Mouse (Mus musculus) spleen, adult 2 months (tissue): ENCODE results near the gene Ctf2. TPM values are rescaled to one million over a fixed set of nuclear protein-coding genes. Genes with fewer than 3 reads are reported as not detected.

ENCODE experiments used
- DNase-seq, 2 experiments: peaks; one replicate each; pipeline versions ENCODE4 v3.0.0 to v3.0.0-alpha.2; 2012 to 2021; ENCODE audit warnings: low spot score in 2 of 2, low read depth in 1 of 2
- H3K27ac ChIP-seq: fragments of 200-500 bp; 2 replicates; pipeline ENCODE4 v1.5.1; 2012; ENCODE audit warnings: low read length, inconsistent platforms; ENCODE audit not compliant: insufficient read depth
- H3K27me3 ChIP-seq: fragments of 200-500 bp; 2 replicates; pipeline ENCODE4 v1.6.1; 2012; ENCODE audit warnings: mild to moderate bottlenecking, moderate library complexity, low read length, inconsistent platforms; ENCODE audit not compliant: control insufficient read depth, insufficient read depth
- H3K36me3 ChIP-seq: fragments of 200-500 bp; 2 replicates; pipeline ENCODE4 v1.6.1; 2012; ENCODE audit warnings: mild to moderate bottlenecking, low read length, inconsistent platforms; ENCODE audit not compliant: control insufficient read depth, insufficient read depth
- H3K4me1 ChIP-seq: fragments of 200-500 bp; 2 replicates; pipeline ENCODE4 v1.6.1; 2011; ENCODE audit warnings: inconsistent platforms; ENCODE audit not compliant: control insufficient read depth, insufficient read depth, insufficient read length
- H3K4me3 ChIP-seq: fragments of 200-500 bp; 2 replicates; pipeline ENCODE4 v1.5.1; 2011; ENCODE audit warnings: mild to moderate bottlenecking, inconsistent platforms; ENCODE audit not compliant: insufficient read depth, insufficient read length; ENCODE audit errors: extremely low read depth
- CTCF ChIP-seq: fragments of 200-500 bp; IDR thresholded peaks from 2 replicates; pipeline ENCODE4 v1.5.1; 2011; ENCODE audit warnings: mild to moderate bottlenecking, inconsistent platforms; ENCODE audit not compliant: insufficient read depth, insufficient read length, insufficient replicate concordance; ENCODE audit errors: extremely low read depth
- POLR2A ChIP-seq: fragments of 200-500 bp; IDR thresholded peaks from 2 replicates; pipeline ENCODE4 v1.6.1; 2011; ENCODE audit warnings: low read depth, low read length, inconsistent platforms
- WGBS: fragments of 180-500 bp; shearing (Covaris S2); methylation state at CpG from one replicate; pipeline ENCODE4 v1.1.7; 2018; 5-methylcytosine and 5-hydroxymethylcytosine counted together
- polyA plus RNA-seq: library from polyadenylated mRNA; depleted of rRNA; stranded (reverse); fragments of >200 nt; gene quantifications from 2 replicates; pipeline ENCODE4 v1.2.3, GENCODE M21; 2012

Ctf2 gene
- polyA plus RNA-seq, 1 experiment: not detected

GRCm38 (mm10) chr7:127768997-127769593 lies 37.1 kb upstream of the Ctf2 start:
- Histone ChIP-seq H3K27me3 (no peaks in the 10 kb centered on the region), H3K4me3 (peak overlapping the region; percentile 95), H3K27ac (peak overlapping the region; percentile 93), H3K36me3 (no peaks in the 10 kb centered on the region), H3K4me1 (peaks cover 4% of the 10 kb centered on the region; the same call in 1 of the 2 replicates)
- 1% methylated on average over 16 of the region's 16 CpGs for WGBS
- no peak for TF ChIP-seq POLR2A
- TF ChIP-seq CTCF: no peak
- DNase-seq: peak; percentile 39 to 56

DNA sequence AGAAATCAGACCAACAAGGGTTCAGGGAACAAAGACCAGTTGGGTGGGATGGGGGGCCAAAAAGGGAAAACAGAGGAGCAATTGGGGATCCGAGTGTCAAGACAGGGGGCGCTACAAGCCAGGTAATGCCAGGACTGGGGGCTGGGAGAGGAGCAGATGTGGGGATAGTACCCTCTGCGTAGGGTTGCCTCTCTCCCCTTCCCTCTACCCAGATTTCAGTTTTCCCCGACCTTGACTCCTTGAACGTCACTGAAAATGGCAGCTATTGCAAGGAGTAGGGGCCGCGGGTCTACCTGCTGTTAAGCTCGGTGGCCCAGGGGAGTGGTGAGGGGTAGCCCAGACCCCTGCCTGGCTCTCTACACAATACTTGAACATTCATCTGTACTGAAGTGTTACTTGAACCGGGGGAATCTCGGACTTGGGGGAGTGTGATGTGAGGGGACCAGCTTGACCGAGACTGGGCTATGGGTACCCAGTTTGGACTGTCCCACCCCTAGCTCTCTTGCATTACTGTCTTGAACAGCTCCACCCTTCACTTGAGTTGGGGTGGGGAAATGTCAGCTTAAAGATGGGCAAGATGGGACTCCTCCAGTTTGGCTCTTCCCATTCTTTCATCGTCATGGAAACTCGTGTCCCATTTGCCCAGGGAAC lies 36.5 kb upstream of the Ctf2 start:
- no peak for DNase-seq
- no peaks in the 10 kb centered on the region for H3K27me3 ChIP-seq
- H3K36me3 ChIP-seq: no peaks in the 10 kb centered on the region
- WGBS: 65% methylated on average over 13 of the region's 13 CpGs
- TF ChIP-seq CTCF (peak; percentile 15; the same call in 1 of the 2 replicates), POLR2A (no peak)
- no peak overlapping the region for H3K4me3 ChIP-seq
- H3K27ac ChIP-seq: no peak overlapping the region
- H3K4me1 ChIP-seq: peaks cover 5% of the 10 kb centered on the region; the same call in 1 of the 2 replicates

DNA sequence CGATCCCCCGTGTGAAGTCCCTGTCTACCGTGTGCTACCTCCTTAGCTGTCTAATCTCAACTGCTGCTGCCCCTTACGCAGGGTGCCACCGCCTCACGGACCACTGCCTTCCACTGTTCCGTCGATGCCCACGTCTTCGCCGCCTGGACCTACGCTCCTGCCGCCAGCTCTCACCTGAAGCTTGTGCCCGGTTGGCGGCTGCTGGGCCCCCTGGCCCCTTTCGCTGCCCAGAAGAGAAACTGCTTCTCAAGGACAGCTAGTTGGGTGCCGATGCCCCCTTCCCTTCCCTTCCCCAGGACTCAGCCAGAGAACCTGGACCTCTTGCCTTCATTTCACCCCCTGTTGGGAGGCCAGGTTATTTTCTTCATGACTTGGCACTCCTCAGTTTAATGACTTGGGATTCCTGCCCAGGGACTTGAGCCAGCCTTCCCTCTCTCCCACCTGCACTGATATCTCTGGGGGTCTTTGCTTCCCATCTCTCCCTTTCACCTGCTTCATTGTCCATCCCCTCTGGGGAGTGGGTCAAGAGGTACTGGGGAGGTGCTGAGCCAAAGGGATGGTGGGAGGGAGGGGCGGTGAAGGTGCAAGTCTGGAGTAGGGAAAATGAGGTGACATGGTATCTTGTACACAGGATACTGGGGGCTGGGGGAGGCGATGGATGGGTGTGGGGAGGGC lies 35.8 kb upstream of the Ctf2 start:
- TF ChIP-seq CTCF: no peak
- TF ChIP-seq POLR2A: no peak
- Histone ChIP-seq H3K27me3 (no peaks in the 10 kb centered on the region), H3K4me3 (no peak overlapping the region), H3K4me1 (peaks cover 5% of the 10 kb centered on the region; the same call in 1 of the 2 replicates), H3K36me3 (no peaks in the 10 kb centered on the region), H3K27ac (peak overlapping the region; percentile 16; the same call in 1 of the 2 replicates)
- no peak for DNase-seq
- 87% methylated on average over 19 of the region's 19 CpGs for WGBS

DNA sequence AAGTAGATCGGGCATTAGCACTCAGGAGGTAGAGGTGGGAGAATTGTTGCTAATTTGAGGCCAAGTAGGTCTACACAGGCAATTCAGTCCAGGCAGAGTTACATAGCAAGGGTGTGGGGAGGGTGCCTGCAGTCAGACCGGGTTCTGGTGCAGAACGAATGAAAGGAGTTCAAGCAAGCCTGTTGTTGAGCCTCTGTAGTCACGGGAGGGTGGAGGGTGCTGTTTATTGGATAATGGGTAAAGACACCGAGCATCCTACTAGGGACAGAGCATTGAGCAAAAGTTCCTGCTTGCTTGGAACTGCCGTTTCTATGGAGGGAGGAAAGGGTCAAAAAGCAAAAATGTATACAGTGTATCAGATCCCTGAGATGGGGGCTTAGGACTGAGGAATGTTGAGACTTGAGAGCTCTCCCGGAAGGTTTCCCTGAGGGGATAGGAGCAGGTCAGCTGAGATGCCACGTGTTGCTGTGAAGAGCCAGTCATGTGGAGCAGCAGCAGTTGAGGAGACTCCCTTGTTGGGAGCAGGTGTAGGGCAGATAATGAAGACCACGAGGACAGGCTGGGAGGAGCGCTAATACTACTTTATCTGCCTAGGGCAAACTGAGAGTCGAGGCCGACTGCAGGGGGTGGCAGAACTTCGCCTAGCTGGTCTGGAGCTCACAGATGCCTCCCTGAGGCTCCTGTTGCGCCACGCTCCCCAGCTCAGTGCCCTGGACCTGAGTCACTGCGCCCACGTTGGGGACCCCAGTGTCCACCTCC lies 35.1 kb upstream of the Ctf2 start:
- H3K4me1 ChIP-seq: peaks cover 5% of the 10 kb centered on the region; the same call in 1 of the 2 replicates
- H3K27ac ChIP-seq: peak overlapping the region; percentile 16; the same call in 1 of the 2 replicates
- WGBS: 89% methylated on average over 17 of the region's 17 CpGs
- no peak for DNase-seq
- H3K36me3 ChIP-seq: no peaks in the 10 kb centered on the region
- TF ChIP-seq POLR2A (no peak), CTCF (no peak)
- no peaks in the 10 kb centered on the region for H3K27me3 ChIP-seq
- H3K4me3 ChIP-seq: no peak overlapping the region

DNA sequence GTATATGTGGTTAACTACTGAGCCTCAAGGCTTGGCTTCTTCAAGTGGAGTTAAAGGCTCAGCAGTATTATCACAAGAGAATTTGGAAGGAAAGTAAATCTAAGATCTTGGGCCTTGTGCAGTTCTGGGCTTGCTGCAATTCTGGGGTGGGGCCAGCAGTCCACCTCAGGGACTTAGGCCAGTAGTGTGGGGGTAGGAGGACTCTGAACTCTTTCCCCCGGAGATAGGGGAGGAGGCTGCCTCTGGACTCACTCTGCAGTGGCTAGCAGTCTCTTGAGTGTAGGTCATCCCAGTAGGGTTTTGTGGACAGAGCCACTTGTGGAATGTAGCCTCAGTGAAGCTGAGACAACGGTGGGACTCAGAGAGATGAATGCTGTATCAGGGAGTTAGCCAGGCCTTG lies 33.8 kb upstream of the Ctf2 start:
- Histone ChIP-seq H3K27me3 (no peaks in the 10 kb centered on the region), H3K4me1 (peaks cover 5% of the 10 kb centered on the region; the same call in 1 of the 2 replicates), H3K4me3 (no peak overlapping the region), H3K36me3 (no peaks in the 10 kb centered on the region), H3K27ac (no peak overlapping the region)
- DNase-seq: no peak
- WGBS: 87% methylated on average over 2 of the region's 2 CpGs
- TF ChIP-seq POLR2A: no peak

GRCm38 (mm10) chr7:127763642-127764041 lies 31.7 kb upstream of the Ctf2 start:
- peak overlapping the region; percentile 43 for H3K27ac ChIP-seq
- no peak for DNase-seq
- H3K4me3 ChIP-seq: no peak overlapping the region
- peaks cover 2% of the 10 kb centered on the region; the same call in 1 of the 2 replicates for H3K4me1 ChIP-seq
- no peaks in the 10 kb centered on the region for H3K27me3 ChIP-seq
- WGBS: 36% methylated on average over 4 of the region's 4 CpGs
- H3K36me3 ChIP-seq: no peaks in the 10 kb centered on the region
- TF ChIP-seq POLR2A (no peak), CTCF (no peak)
